Mouse (Mus musculus): Measurements from ENCODE around the gene Etv3. TPM values are rescaled to one million over a fixed set of nuclear protein-coding genes. Genes with fewer than 3 reads are reported as not detected.
"Not testable (repeated sequence)": the region's sequence is repeated elsewhere in the genome, so short reads cannot be mapped to it uniquely, and the experiment has no call there.

The Etv3 gene
- polyA plus RNA-seq, 1 experiment from 2014 or later: 27.7 TPM

- not testable (repeated sequence) for DNase-seq (ENCODE audit: low spot score)
Measured at GRCm38 (mm10) chr3:87554859-87555258, 29.7 kb downstream of the Etv3 start.

- DNase-seq (ENCODE audit: low spot score): no peak
Measured at GRCm38 (mm10) chr3:87556109-87556531, 30.9 kb downstream of the Etv3 start.

GRCm38 (mm10) chr3:87556668-87557278 is 31.6 kb downstream of the Etv3 start:
- DNase-seq (ENCODE audit: low spot score): no peak

- no peak for DNase-seq (ENCODE audit: low spot score)
Measured at GRCm38 (mm10) chr3:87560156-87560555, 34.9 kb downstream of the Etv3 start.

- no peak for DNase-seq (ENCODE audit: low spot score)
Measured at GRCm38 (mm10) chr3:87561434-87561833, 36.2 kb downstream of the Etv3 start.

GRCm38 (mm10) chr3:87562370-87562769 is 37.2 kb downstream of the Etv3 start:
- peak; percentile 85 for DNase-seq (ENCODE audit: low spot score)

- DNase-seq (ENCODE audit: low spot score): no peak
Measured at GRCm38 (mm10) chr3:87563466-87563865, 38.3 kb downstream of the Etv3 start.

GRCm38 (mm10) chr3:87565623-87566022 is 40.4 kb downstream of the Etv3 start:
- DNase-seq (ENCODE audit: low spot score): no peak

GRCm38 (mm10) chr3:87566066-87566465 is 40.9 kb downstream of the Etv3 start:
- DNase-seq (ENCODE audit: low spot score): peak; percentile 41

- no peak for DNase-seq (ENCODE audit: low spot score)
Measured at GRCm38 (mm10) chr3:87567497-87567896, 42.3 kb downstream of the Etv3 start.

GRCm38 (mm10) chr3:87568681-87569080 is 43.5 kb downstream of the Etv3 start:
- DNase-seq (ENCODE audit: low spot score): no peak

GRCm38 (mm10) chr3:87575766-87576165 is 50.6 kb downstream of the Etv3 start:
- DNase-seq (ENCODE audit: low spot score): peak; percentile 12

- DNase-seq (ENCODE audit: low spot score): no peak
Measured at GRCm38 (mm10) chr3:87582259-87582658, 57.1 kb downstream of the Etv3 start.

Other genes starting within 250 kb of the Etv3 start
- gene Cd5l, start 167.5 kb upstream of the Etv3 start, polyA plus RNA-seq (2015; fragmentation: Nextera tagmentation; extraction: Ambion mirVana): 0.22 and 0.44 TPM in 2 replicates
- 0.85 and 1.4 TPM in 2 replicates for gene Fcrl1, start 149.0 kb upstream of the Etv3 start, polyA plus RNA-seq (2015; fragmentation: Nextera tagmentation; extraction: Ambion mirVana)
- not detected in 2 replicates for gene Fcrl5, start 89.6 kb upstream of the Etv3 start, polyA plus RNA-seq (2015; fragmentation: Nextera tagmentation; extraction: Ambion mirVana)
- 4.0 and 4.8 TPM in 2 replicates for gene Arhgef11, start 92.2 kb downstream of the Etv3 start, polyA plus RNA-seq (2015; fragmentation: Nextera tagmentation; extraction: Ambion mirVana)
- 0.42 and 0.66 TPM in 2 replicates for gene Lrrc71, start 223.2 kb downstream of the Etv3 start, polyA plus RNA-seq (2015; fragmentation: Nextera tagmentation; extraction: Ambion mirVana)

All from thymus, postnatal 0 days (tissue).